Mouse (Mus musculus) ES-E14 (cell line): ENCODE data around the gene Gm19684.

ENCODE experiments used
- CHD2 ChIP-seq: IDR thresholded peaks from 2 replicates; pipeline ENCODE4 v1.6.1; 2014; ENCODE audit warnings: mild to moderate bottlenecking, low read depth, low read length, inconsistent platforms
- HCFC1 ChIP-seq: IDR thresholded peaks from 2 replicates; pipeline ENCODE4 v1.6.1; 2012; ENCODE audit warnings: low read length, inconsistent platforms, borderline replicate concordance; ENCODE audit not compliant: insufficient read depth
- MAFK ChIP-seq: IDR thresholded peaks from 2 replicates; pipeline ENCODE4 v1.6.1; 2014; ENCODE audit warnings: mild to moderate bottlenecking, low read depth, low read length, inconsistent platforms; ENCODE audit not compliant: insufficient read depth
- ZC3H11A ChIP-seq: IDR thresholded peaks from 2 replicates; pipeline ENCODE4 v1.6.1; 2012; ENCODE audit warnings: low read depth, mild to moderate bottlenecking, inconsistent platforms, low read length, borderline replicate concordance
- ZNF384 ChIP-seq: IDR thresholded peaks from 2 replicates; pipeline ENCODE4 v1.6.1; 2012; ENCODE audit warnings: low read depth, low read length, inconsistent platforms

DNA sequence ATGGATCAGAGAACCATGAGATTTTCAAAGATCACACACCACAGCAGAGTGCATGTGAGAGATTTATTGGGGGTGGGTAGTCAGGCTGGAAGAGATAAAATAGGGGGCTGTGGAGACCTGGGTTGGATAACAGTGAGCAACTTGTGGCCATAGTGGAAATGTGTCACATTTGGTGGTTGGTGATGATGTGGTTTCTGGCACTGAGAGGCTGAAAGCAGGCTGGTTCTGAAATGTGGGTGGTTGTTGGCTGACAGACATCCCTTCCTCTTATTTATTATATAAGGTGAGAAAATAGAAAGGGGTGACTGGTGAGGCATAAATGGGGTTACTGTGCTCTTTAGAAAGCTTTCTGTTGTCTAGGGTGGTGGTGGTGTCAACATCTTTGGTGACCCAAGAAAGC, 48.3 kb downstream of the Gm19684 start:
- TF ChIP-seq MAFK (no peak), ZC3H11A (no peak), HCFC1 (no peak), CHD2 (no peak), ZNF384 (no peak)
